Mouse (Mus musculus) lung, adult 2 months (tissue): Measurements from ENCODE around the gene Trove2.

Source experiments
- CTCF ChIP-seq: fragments of 200-500 bp; IDR thresholded peaks from 2 replicates; pipeline ENCODE4 v1.5.1; 2011; ENCODE audit warnings: mild to moderate bottlenecking, low read length, control low read depth; ENCODE audit not compliant: insufficient read depth
- POLR2A ChIP-seq: fragments of 200-500 bp; IDR thresholded peaks from 2 replicates; pipeline ENCODE4 v1.6.1; 2011; ENCODE audit warnings: low read depth, mild to moderate bottlenecking, control low read depth, low read length, borderline replicate concordance; ENCODE audit errors: extremely low read depth

- TF ChIP-seq CTCF (no peak), POLR2A (no peak)
Observed at GRCm38 (mm10) chr1:143701736-143702135, 75.1 kb downstream of the Trove2 start.
